Mouse (Mus musculus) kidney, postnatal 0 days (tissue): ENCODE data around the gene Gm34653. TPM values are rescaled to one million over a fixed set of nuclear protein-coding genes. Genes with fewer than 3 reads are reported as not detected.
"Not testable (repeated sequence)": the region's sequence is repeated elsewhere in the genome, so short reads cannot be mapped to it uniquely, and the experiment has no call there.

Experiments
- ATAC-seq: fragments of 200-750 bp; cut with Nextera tagmentation; replicated peaks from 2 replicates; pipeline ENCODE4 v1.8.0; 2017; ENCODE audit warnings: low read depth, moderate number of reproducible peaks, moderate TSS enrichment, moderate library complexity; ENCODE audit not compliant: low FRiP score
- DNase-seq: peaks from one replicate; pipeline ENCODE4 v3.0.0-alpha.2; 2016; ENCODE audit warnings: low spot score
- H3K27ac ChIP-seq: fragments of 300-500 bp; sonication (generic); 2 replicates; pipeline ENCODE4 v1.5.1; 2014; ENCODE audit warnings: mild to moderate bottlenecking
- H3K27me3 ChIP-seq: fragments of 300-500 bp; sonication (generic); 2 replicates; pipeline ENCODE4 v1.6.1; 2014; ENCODE audit warnings: low read length, mixed read lengths; ENCODE audit not compliant: insufficient read depth
- H3K36me3 ChIP-seq: fragments of 300-500 bp; sonication (generic); 2 replicates; pipeline ENCODE4 v1.6.1; 2014; ENCODE audit warnings: low read length, mixed read lengths; ENCODE audit not compliant: insufficient read depth
- H3K4me1 ChIP-seq: fragments of 300-500 bp; sonication (generic); replicated peaks from 2 replicates; pipeline ENCODE4 v1.6.1; 2014; ENCODE audit warnings: antibody characterized with exemption, low read length, mixed read lengths; ENCODE audit not compliant: insufficient read depth
- H3K4me2 ChIP-seq: fragments of 300-500 bp; sonication (generic); 2 replicates; pipeline ENCODE4 v1.6.1; 2014; ENCODE audit warnings: mild to moderate bottlenecking, low read length, moderate library complexity, mixed read lengths
- H3K4me3 ChIP-seq: fragments of 300-500 bp; sonication (generic); replicated peaks from 2 replicates; pipeline ENCODE4 v1.5.1; 2014; ENCODE audit warnings: low read depth, low read length
- H3K9ac ChIP-seq: fragments of 300-500 bp; sonication (generic); 2 replicates; pipeline ENCODE4 v1.6.1; 2014; ENCODE audit warnings: low read depth, low read length
- H3K9me3 ChIP-seq: fragments of 300-500 bp; sonication (generic); replicated peaks from 2 replicates; pipeline ENCODE4 v1.6.1; 2016; ENCODE audit warnings: low read length, inconsistent platforms, mixed read lengths
- CTCF ChIP-seq: IDR thresholded peaks from 2 replicates; pipeline ENCODE4 v1.5.1; 2016; ENCODE audit warnings: antibody characterized with exemption, low read depth, mild to moderate bottlenecking, moderate library complexity
- WGBS: fragments of 180-500 bp; shearing (Covaris S2); extraction: QIAGEN DNeasy Blood & Tissue Kit; methylation state at CpG from one replicate; pipeline ENCODE4 v1.1.7; 2014; 5-methylcytosine and 5-hydroxymethylcytosine counted together
- polyA plus RNA-seq: library from polyadenylated mRNA; unstranded; fragments of >200 nt; fragmentation: Nextera tagmentation; extraction: Ambion mirVana; gene quantifications from 2 replicates; pipeline ENCODE4 v1.2.1, GENCODE M21; 2015

Gene Gm34653
- polyA plus RNA-seq, result not detected in 2 replicates

GRCm38 (mm10) chr2:34832766-34833457, at the start of gene Gm34653:
Gene Gm34653, plus strand, starts transcription at chr2:34833007.
- not testable (repeated sequence) for H3K9ac ChIP-seq, ATAC-seq, H3K27me3 ChIP-seq, H3K4me1 ChIP-seq, H3K36me3 ChIP-seq, H3K4me2 ChIP-seq, H3K4me3 ChIP-seq, DNase-seq, H3K27ac ChIP-seq, H3K9me3 ChIP-seq
- 68% methylated on average over 11 of the region's 11 CpGs for WGBS

GRCm38 (mm10) chr2:34783064-34784020, 49.5 kb upstream of the Gm34653 start:
- no peaks in the 10 kb centered on the region for H3K9me3 ChIP-seq
- no peak for DNase-seq
- no peak overlapping the region for H3K4me3 ChIP-seq
- TF ChIP-seq CTCF, result no peak
- H3K4me2 ChIP-seq, result no peak overlapping the region
- peaks cover 44% of the 10 kb centered on the region for H3K36me3 ChIP-seq
- no peaks in the 10 kb centered on the region for H3K4me1 ChIP-seq
- H3K9ac ChIP-seq, result no peak overlapping the region
- no peak overlapping the region for H3K27ac ChIP-seq
- no peak for ATAC-seq
- 90% methylated on average over 14 of the region's 14 CpGs for WGBS
- no peaks in the 10 kb centered on the region for H3K27me3 ChIP-seq

GRCm38 (mm10) chr2:34784085-34784484, 48.7 kb upstream of the Gm34653 start:
- Histone ChIP-seq H3K36me3 (peaks cover 41% of the 10 kb centered on the region), H3K4me2 (no peak overlapping the region), H3K27ac (no peak overlapping the region), H3K9ac (no peak overlapping the region), H3K4me3 (no peak overlapping the region), H3K27me3 (no peaks in the 10 kb centered on the region), H3K9me3 (no peaks in the 10 kb centered on the region), H3K4me1 (no peaks in the 10 kb centered on the region)
- WGBS, result 88% methylated on average over 2 of the region's 2 CpGs
- DNase-seq, result peak; percentile 49
- no peak for ATAC-seq
- peak; percentile 83 for TF ChIP-seq CTCF

GRCm38 (mm10) chr2:34790282-34790681, 42.5 kb upstream of the Gm34653 start:
- no peak overlapping the region for H3K27ac ChIP-seq
- no peaks in the 10 kb centered on the region for H3K4me1 ChIP-seq
- DNase-seq, result no peak
- H3K4me3 ChIP-seq, result no peak overlapping the region
- TF ChIP-seq CTCF, result no peak
- H3K9me3 ChIP-seq, result no peaks in the 10 kb centered on the region
- H3K4me2 ChIP-seq, result no peak overlapping the region
- no peak overlapping the region for H3K9ac ChIP-seq
- H3K27me3 ChIP-seq, result no peaks in the 10 kb centered on the region
- H3K36me3 ChIP-seq, result 0 out of 2 replicates have a peak, but pooled peaks cover 12% of the 10 kb centered on the region
- ATAC-seq, result no peak
- 96% methylated on average over 8 of the region's 8 CpGs for WGBS

DNA sequence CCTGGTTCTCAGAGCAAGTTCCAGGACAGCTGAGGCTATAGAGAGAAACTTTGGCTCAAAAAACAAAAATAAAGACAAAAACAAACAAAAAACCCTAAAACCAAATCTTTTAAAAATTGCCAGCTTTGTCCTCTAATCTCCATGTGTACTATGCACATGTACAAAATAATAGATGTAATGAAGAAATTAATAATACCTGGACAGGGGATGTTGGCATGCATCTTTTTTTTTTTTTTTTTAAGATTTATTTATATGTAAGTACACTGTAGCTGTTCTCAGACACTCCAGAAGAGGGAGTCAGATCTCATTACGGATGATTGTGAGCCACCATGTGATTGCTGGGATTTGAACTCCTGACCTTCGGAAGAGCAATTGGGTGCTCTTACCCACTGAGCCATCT, 40.3 kb upstream of the Gm34653 start:
- H3K9ac ChIP-seq, H3K27ac ChIP-seq, H3K4me1 ChIP-seq, DNase-seq, H3K4me2 ChIP-seq, ATAC-seq, H3K27me3 ChIP-seq, H3K4me3 ChIP-seq, H3K9me3 ChIP-seq: not testable (repeated sequence)
- 93% methylated on average over 2 of the region's 2 CpGs for WGBS
- 0 out of 2 replicates have a peak, but pooled peaks cover 11% of the 10 kb centered on the region for H3K36me3 ChIP-seq

DNA sequence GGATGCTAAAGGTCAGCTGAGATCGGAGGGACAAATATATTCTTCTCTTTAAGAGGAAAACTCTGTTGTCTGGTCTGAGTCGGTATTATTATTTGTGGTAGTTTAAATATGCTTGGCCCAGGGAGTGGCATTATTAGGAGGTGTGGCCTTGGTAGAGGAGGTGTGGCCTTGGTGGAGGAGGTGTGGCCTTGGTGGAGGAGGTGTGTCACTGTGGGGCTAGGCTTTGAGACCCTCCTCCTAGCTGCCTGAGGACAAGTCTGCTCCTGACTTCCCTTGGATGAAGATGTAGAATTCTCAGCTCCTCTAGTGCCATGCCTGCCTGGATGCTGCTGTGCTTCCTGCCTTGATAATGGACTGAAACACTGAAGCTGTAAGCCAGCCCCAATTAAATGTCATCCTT, 38.3 kb upstream of the Gm34653 start:
- WGBS, result 99% methylated on average over 2 of the region's 2 CpGs
- ATAC-seq (no peak), DNase-seq (no peak)
- Histone ChIP-seq H3K4me2 (no peak overlapping the region), H3K4me1 (no peaks in the 10 kb centered on the region), H3K4me3 (no peak overlapping the region), H3K36me3 (0 out of 2 replicates have a peak, but pooled peaks cover 11% of the 10 kb centered on the region), H3K9me3 (no peaks in the 10 kb centered on the region), H3K27me3 (no peaks in the 10 kb centered on the region), H3K27ac (no peak overlapping the region), H3K9ac (no peak overlapping the region)
- TF ChIP-seq CTCF, result no peak
